Comparison of ENCODE assay signal across 13 mouse cellular contexts in the genomic region with DNA sequence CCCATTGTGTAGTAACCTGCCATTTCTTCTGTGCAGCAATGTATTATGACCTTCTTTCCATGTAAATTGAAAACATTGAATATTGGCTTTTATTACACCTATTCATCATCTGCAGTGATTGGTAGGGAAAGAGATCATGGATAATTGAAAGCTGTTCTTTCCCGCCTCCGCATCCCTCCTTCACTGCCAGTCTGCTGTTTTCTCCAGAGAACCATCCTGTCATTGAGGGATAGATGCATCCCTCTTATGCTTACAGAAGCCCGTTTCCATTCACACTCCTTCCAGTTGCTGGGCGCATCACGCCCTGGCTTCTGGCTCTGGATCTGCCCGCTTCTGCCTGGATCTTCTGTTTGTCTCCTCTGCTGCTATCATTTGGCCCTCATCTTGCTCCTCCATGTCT.
"Had no signal": no experiment of that assay in that cellular context is flagged by ENCODE, and none has a peak within 500 bp of the region (broad histone marks: within the 10 kb centered on the region; RNA-seq: fewer than 3 reads in every experiment).

No protein-coding gene starts in this region.

- H3K36me3 ChIP-seq: liver, embryonic 12.5 days; midbrain, embryonic 15.5 days had no signal

- H3K4me3 ChIP-seq: limb, embryonic 15.5 days; liver, embryonic 12.5 days; megakaryocyte, embryonic 14.5 days; midbrain, embryonic 15.5 days had no signal

- H3K9ac ChIP-seq: limb, embryonic 15.5 days; liver, embryonic 12.5 days; lung, embryonic 14.5 days; midbrain, embryonic 15.5 days had no signal

- H3K27ac ChIP-seq: limb, embryonic 15.5 days; liver, embryonic 12.5 days; macrophage; midbrain, embryonic 15.5 days had no signal

- ATAC-seq: liver, embryonic 12.5 days; midbrain, embryonic 15.5 days had no signal

- H3K4me1 ChIP-seq: liver, embryonic 12.5 days; midbrain, embryonic 15.5 days had no signal

- DNase-seq: kidney, adult 18-20 months; kidney, postnatal 10 days; kidney, postnatal 4 days; lung, embryonic 14.5 days; lung, postnatal 10 days; right cerebral cortex, postnatal 25 days; thymus, postnatal 36 days had no signal

- H3K4me2 ChIP-seq: limb, embryonic 15.5 days; liver, embryonic 12.5 days; lung, embryonic 14.5 days; midbrain, embryonic 11.5 days; midbrain, embryonic 15.5 days had no signal

- H3K27me3 ChIP-seq: limb, embryonic 15.5 days; liver, embryonic 12.5 days; midbrain, embryonic 15.5 days had no signal

- H3K9me3 ChIP-seq: limb, embryonic 15.5 days; liver, embryonic 12.5 days; megakaryocyte, embryonic 14.5 days; midbrain, embryonic 15.5 days had no signal
